Mouse (Mus musculus): ENCODE data around the gene Hpse2. TPM values are rescaled to one million over a fixed set of nuclear protein-coding genes. Genes with fewer than 3 reads are reported as not detected.

Hpse2 gene
- polyA plus RNA-seq, 1 experiment, result not detected

GRCm38 (mm10) chr19:43231711-43232110 is 156.4 kb downstream of the Hpse2 start:
- WGBS, result 75% methylated on average over 3 of the region's 3 CpGs
- no peaks in the 10 kb centered on the region for H3K4me1 ChIP-seq (ENCODE audit: control insufficient read depth, insufficient read depth, low read length)
- no peak overlapping the region for H3K27ac ChIP-seq (ENCODE audit: insufficient read depth, low read depth, low read length)
- H3K4me3 ChIP-seq (ENCODE audit: insufficient read depth, low read depth, low read length), result no peak overlapping the region
- no peak for TF ChIP-seq CTCF (IDR thresholded peaks at IDR 0.05; ENCODE audit: insufficient read depth, low read depth, low read length)
- no peak for TF ChIP-seq POLR2A (IDR thresholded peaks at IDR 0.05; ENCODE audit: insufficient read depth, low read depth, low read length)

- 81% methylated on average over 3 of the region's 3 CpGs for WGBS
- TF ChIP-seq CTCF (IDR thresholded peaks at IDR 0.05; ENCODE audit: insufficient read depth, low read depth, low read length), result no peak
- TF ChIP-seq POLR2A (IDR thresholded peaks at IDR 0.05; ENCODE audit: insufficient read depth, low read depth, low read length), result no peak
- H3K4me3 ChIP-seq (ENCODE audit: insufficient read depth, low read depth, low read length), result no peak overlapping the region
- no peaks in the 10 kb centered on the region for H3K4me1 ChIP-seq (ENCODE audit: control insufficient read depth, insufficient read depth, low read length)
- no peak overlapping the region for H3K27ac ChIP-seq (ENCODE audit: insufficient read depth, low read depth, low read length)
Observed at GRCm38 (mm10) chr19:43193562-43193961, 194.6 kb downstream of the Hpse2 start.

GRCm38 (mm10) chr19:43175437-43175965 is 212.7 kb downstream of the Hpse2 start:
- no peak overlapping the region for H3K27ac ChIP-seq (ENCODE audit: insufficient read depth, low read depth, low read length)
- H3K4me3 ChIP-seq (ENCODE audit: insufficient read depth, low read depth, low read length), result no peak overlapping the region
- WGBS, result 70% methylated on average over 3 of the region's 3 CpGs
- no peaks in the 10 kb centered on the region for H3K4me1 ChIP-seq (ENCODE audit: control insufficient read depth, insufficient read depth, low read length)
- no peak for TF ChIP-seq CTCF (IDR thresholded peaks at IDR 0.05; ENCODE audit: insufficient read depth, low read depth, low read length)
- TF ChIP-seq POLR2A (IDR thresholded peaks at IDR 0.05; ENCODE audit: insufficient read depth, low read depth, low read length), result no peak

- no peak for TF ChIP-seq CTCF (IDR thresholded peaks at IDR 0.05; ENCODE audit: insufficient read depth, low read depth, low read length)
- Histone ChIP-seq H3K4me3 (ENCODE audit: insufficient read depth, low read depth, low read length) (no peak overlapping the region), H3K27ac (ENCODE audit: insufficient read depth, low read depth, low read length) (no peak overlapping the region), H3K4me1 (ENCODE audit: control insufficient read depth, insufficient read depth, low read length) (no peaks in the 10 kb centered on the region)
- 84% methylated on average over 2 of the region's 2 CpGs for WGBS
Observed at GRCm38 (mm10) chr19:43174812-43175211, 213.3 kb downstream of the Hpse2 start.

GRCm38 (mm10) chr19:43156085-43156484 is 232.1 kb downstream of the Hpse2 start:
- Histone ChIP-seq H3K4me1 (ENCODE audit: control insufficient read depth, insufficient read depth, low read length) (no peaks in the 10 kb centered on the region), H3K27ac (ENCODE audit: insufficient read depth, low read depth, low read length) (no peak overlapping the region), H3K4me3 (ENCODE audit: insufficient read depth, low read depth, low read length) (no peak overlapping the region)
- TF ChIP-seq POLR2A (IDR thresholded peaks at IDR 0.05; ENCODE audit: insufficient read depth, low read depth, low read length), result no peak
- TF ChIP-seq CTCF (IDR thresholded peaks at IDR 0.05; ENCODE audit: insufficient read depth, low read depth, low read length), result no peak
- 39% methylated on average over 8 of the region's 8 CpGs for WGBS

- TF ChIP-seq CTCF (IDR thresholded peaks at IDR 0.05; ENCODE audit: insufficient read depth, low read depth, low read length), result no peak
- TF ChIP-seq POLR2A (IDR thresholded peaks at IDR 0.05; ENCODE audit: insufficient read depth, low read depth, low read length), result no peak
- Histone ChIP-seq H3K27ac (ENCODE audit: insufficient read depth, low read depth, low read length) (no peak overlapping the region), H3K4me3 (ENCODE audit: insufficient read depth, low read depth, low read length) (no peak overlapping the region), H3K4me1 (ENCODE audit: control insufficient read depth, insufficient read depth, low read length) (no peaks in the 10 kb centered on the region)
- WGBS, result 89% methylated on average over 5 of the region's 5 CpGs
Observed at GRCm38 (mm10) chr19:43155582-43155981, 232.6 kb downstream of the Hpse2 start.

- Histone ChIP-seq H3K4me1 (ENCODE audit: control insufficient read depth, insufficient read depth, low read length) (no peaks in the 10 kb centered on the region), H3K4me3 (ENCODE audit: insufficient read depth, low read depth, low read length) (no peak overlapping the region), H3K27ac (ENCODE audit: insufficient read depth, low read depth, low read length) (no peak overlapping the region)
- 53% methylated on average over 6 of the region's 6 CpGs for WGBS
- TF ChIP-seq POLR2A (IDR thresholded peaks at IDR 0.05; ENCODE audit: insufficient read depth, low read depth, low read length) (no peak), CTCF (IDR thresholded peaks at IDR 0.05; ENCODE audit: insufficient read depth, low read depth, low read length) (no peak)
Observed at GRCm38 (mm10) chr19:43147901-43148300, 240.3 kb downstream of the Hpse2 start.

GRCm38 (mm10) chr19:43146820-43147219 is 241.3 kb downstream of the Hpse2 start:
- H3K4me1 ChIP-seq (ENCODE audit: control insufficient read depth, insufficient read depth, low read length), result no peaks in the 10 kb centered on the region
- WGBS, result 79% methylated on average over 7 of the region's 7 CpGs
- no peak for TF ChIP-seq POLR2A (IDR thresholded peaks at IDR 0.05; ENCODE audit: insufficient read depth, low read depth, low read length)
- no peak overlapping the region for H3K4me3 ChIP-seq (ENCODE audit: insufficient read depth, low read depth, low read length)
- no peak overlapping the region for H3K27ac ChIP-seq (ENCODE audit: insufficient read depth, low read depth, low read length)

- Histone ChIP-seq H3K4me1 (ENCODE audit: control insufficient read depth, insufficient read depth, low read length) (no peaks in the 10 kb centered on the region), H3K4me3 (ENCODE audit: insufficient read depth, low read depth, low read length) (no peak overlapping the region), H3K27ac (ENCODE audit: insufficient read depth, low read depth, low read length) (no peak overlapping the region)
- TF ChIP-seq POLR2A (IDR thresholded peaks at IDR 0.05; ENCODE audit: insufficient read depth, low read depth, low read length) (no peak), CTCF (IDR thresholded peaks at IDR 0.05; ENCODE audit: insufficient read depth, low read depth, low read length) (no peak)
- WGBS, result 88% methylated on average over 3 of the region's 3 CpGs
Observed at GRCm38 (mm10) chr19:43141646-43142045, 246.5 kb downstream of the Hpse2 start.

- TF ChIP-seq POLR2A (IDR thresholded peaks at IDR 0.05; ENCODE audit: insufficient read depth, low read depth, low read length) (no peak), CTCF (IDR thresholded peaks at IDR 0.05; ENCODE audit: insufficient read depth, low read depth, low read length) (no peak)
- 90% methylated on average over 4 of the region's 4 CpGs for WGBS
- no peaks in the 10 kb centered on the region for H3K4me1 ChIP-seq (ENCODE audit: control insufficient read depth, insufficient read depth, low read length)
- no peak overlapping the region for H3K4me3 ChIP-seq (ENCODE audit: insufficient read depth, low read depth, low read length)
- no peak overlapping the region for H3K27ac ChIP-seq (ENCODE audit: insufficient read depth, low read depth, low read length)
Observed at GRCm38 (mm10) chr19:43109796-43110195, 278.4 kb downstream of the Hpse2 start.

Measured in olfactory bulb, adult 2 months (tissue).